Mouse (Mus musculus) thymus, adult 18-20 months (tissue): ENCODE measurements around the gene Tenm2.

ENCODE experiments used
- DNase-seq, 2 experiments: peaks; one replicate each; pipeline ENCODE4 v3.0.0; 2022; ENCODE audit warnings: mixed read lengths in 2 of 2

The Tenm2 gene

GRCm38 (mm10) chr11:35972270-35972931 lies 1263.4 kb downstream of the Tenm2 start:
- DNase-seq, result no peak

GRCm38 (mm10) chr11:35970806-35971705 lies 1264.7 kb downstream of the Tenm2 start:
- no peak for DNase-seq

- DNase-seq, result no peak
These were observed 1267.5 kb downstream of the Tenm2 start for GRCm38 (mm10) chr11:35968291-35968690.

GRCm38 (mm10) chr11:35963981-35964549 lies 1271.7 kb downstream of the Tenm2 start:
- no peak for DNase-seq

GRCm38 (mm10) chr11:35963554-35963953 lies 1272.2 kb downstream of the Tenm2 start:
- DNase-seq, result no peak

GRCm38 (mm10) chr11:35962431-35962830 lies 1273.3 kb downstream of the Tenm2 start:
- no peak for DNase-seq

- DNase-seq, result no peak
These were observed 1276.5 kb downstream of the Tenm2 start for GRCm38 (mm10) chr11:35959270-35959669.
